Mouse (Mus musculus) v-Abl transformed pro-B cells (cell line): ENCODE results near the gene Eml4.

Experiments
- in situ Hi-C, 2 experiments: fragments of 400-800 bp; cut with MboI; formaldehyde crosslinking; loops; one replicate each; pipeline ENCODE4 v1.15.1; 2025; ENCODE audit not compliant: unreplicated experiment in 2 of 2

Eml4 gene

GRCm38 (mm10) chr17:83377755-83378443 is 27.2 kb downstream of the Eml4 start:
- in situ Hi-C loops: no loop called here

- in situ Hi-C loops: no loop called here
Observed at GRCm38 (mm10) chr17:83378444-83378762, 27.7 kb downstream of the Eml4 start.

- in situ Hi-C loops: no loop called here
Observed at GRCm38 (mm10) chr17:83379366-83379765, 28.6 kb downstream of the Eml4 start.

GRCm38 (mm10) chr17:83379791-83380190 is 29.1 kb downstream of the Eml4 start:
- in situ Hi-C loops: no loop called here

- in situ Hi-C loops: no loop called here
Observed at GRCm38 (mm10) chr17:83382752-83383151, 32.0 kb downstream of the Eml4 start.

GRCm38 (mm10) chr17:83384981-83385380 is 34.2 kb downstream of the Eml4 start:
- in situ Hi-C loops: no loop called here

GRCm38 (mm10) chr17:83387161-83387560 is 36.4 kb downstream of the Eml4 start:
- in situ Hi-C loops: no loop called here

- in situ Hi-C loops: loop anchor here in 1 of 2 experiments (10.0 kb wide), 1 partner anchor 119 kb away; no protein-coding TSS in a partner anchor
Observed at GRCm38 (mm10) chr17:83394013-83394412, 43.3 kb downstream of the Eml4 start.

- in situ Hi-C loops: loop anchor here in 1 of 2 experiments (5.0 to 10.0 kb wide), 2 partner anchors 35 to 123 kb away; no protein-coding TSS in a partner anchor
Observed at GRCm38 (mm10) chr17:83397571-83398100, 46.9 kb downstream of the Eml4 start.

GRCm38 (mm10) chr17:83398756-83399155 is 48.0 kb downstream of the Eml4 start:
- in situ Hi-C loops: loop anchor here in 1 of 2 experiments (5.0 to 10.0 kb wide), 2 partner anchors 36 to 124 kb away; no protein-coding TSS in a partner anchor

- in situ Hi-C loops: no loop called here
Observed at GRCm38 (mm10) chr17:83430607-83431006, 79.9 kb downstream of the Eml4 start.

- in situ Hi-C loops: no loop called here
Observed at GRCm38 (mm10) chr17:83443406-83443805, 92.7 kb downstream of the Eml4 start.

- in situ Hi-C loops: no loop called here
Observed at GRCm38 (mm10) chr17:83449583-83449982, 98.9 kb downstream of the Eml4 start.

- in situ Hi-C loops: loop anchor here (10.0 kb wide), 2 partner anchors 47 to 177 kb away; no protein-coding TSS in a partner anchor
Observed at GRCm38 (mm10) chr17:83451367-83451766, 100.6 kb downstream of the Eml4 start.

- in situ Hi-C loops: loop anchor here (10.0 kb wide), 2 partner anchors 47 to 177 kb away; no protein-coding TSS in a partner anchor
Observed at GRCm38 (mm10) chr17:83451796-83452195, 101.1 kb downstream of the Eml4 start.

GRCm38 (mm10) chr17:83452451-83452850 is 101.7 kb downstream of the Eml4 start:
- in situ Hi-C loops: loop anchor here (10.0 kb wide), 2 partner anchors 48 to 178 kb away; no protein-coding TSS in a partner anchor

- in situ Hi-C loops: loop anchor here (10.0 kb wide), 2 partner anchors 49 to 179 kb away; no protein-coding TSS in a partner anchor
Observed at GRCm38 (mm10) chr17:83453587-83453986, 102.9 kb downstream of the Eml4 start.

- in situ Hi-C loops: loop anchor here (10.0 kb wide), 2 partner anchors 52 to 182 kb away; no protein-coding TSS in a partner anchor
Observed at GRCm38 (mm10) chr17:83457271-83457670, 106.5 kb downstream of the Eml4 start.

- in situ Hi-C loops: no loop called here
Observed at GRCm38 (mm10) chr17:83465969-83466368, 115.2 kb downstream of the Eml4 start.

GRCm38 (mm10) chr17:83466697-83467251 is 116.0 kb downstream of the Eml4 start:
- in situ Hi-C loops: no loop called here

GRCm38 (mm10) chr17:83469586-83469985 is 118.9 kb downstream of the Eml4 start:
- in situ Hi-C loops: no loop called here

GRCm38 (mm10) chr17:83477089-83477488 is 126.4 kb downstream of the Eml4 start:
- in situ Hi-C loops: no loop called here
